Mouse (Mus musculus) heart, postnatal 14 days (tissue): ENCODE measurements around the gene Elovl6. TPM values are rescaled to one million over a fixed set of nuclear protein-coding genes. Genes with fewer than 3 reads are reported as not detected.
A peak's percentile ranks its signal among the peaks of the same experiment; 100 is the strongest.

ENCODE experiments used
- DNase-seq, 2 experiments: peaks; one replicate each; pipeline ENCODE4 v3.0.0; 2021 to 2022
- intact Hi-C: fragments of 180-260 bp; cut with DNase I; formaldehyde crosslinking; loops from one replicate; pipeline ENCODE4 v1.15.1; 2025
- long read RNA-seq, 2 experiments: library from polyadenylated mRNA; stranded (forward); transcript quantifications; one replicate each; pipeline ENCODE4 v2.0.0; 2021
- total RNA-seq, 2 experiments: library from RNA; stranded (reverse); gene quantifications; 2 replicates each; pipeline ENCODE4 v1.2.3; 2021

Elovl6 gene
- total RNA-seq = 1 to 10 TPM; 1.9 to 2.6 TPM
- long read RNA-seq, experiment 1 = 0 reads
- long read RNA-seq, experiment 2, full-length matches to known transcripts = 2 of 2 reads
- long read RNA-seq, experiment 2, partial matches to known transcripts = 0 of 2 reads
- long read RNA-seq, experiment 2, other reads (novel, unspliced or antisense) = 0 of 2 reads

GRCm38 (mm10) chr3:129532180-129532864 lies at the start of gene Elovl6:
Gene Elovl6, plus strand, starts transcription at chr3:129532355.
- peak; percentile 36 to 50 for DNase-seq
- intact Hi-C loops = loop anchor here (5.0 to 10.0 kb wide), 3 partner anchors 100 to 1192 kb away; no protein-coding TSS in a partner anchor

GRCm38 (mm10) chr3:129488774-129489173 lies 43.4 kb upstream of the Elovl6 start:
- intact Hi-C loops = no loop called here
- DNase-seq = no peak

- DNase-seq = no peak
- intact Hi-C loops = no loop called here
Measured at GRCm38 (mm10) chr3:129494123-129494522, 38.0 kb upstream of the Elovl6 start.

- DNase-seq = no peak
- intact Hi-C loops = no loop called here
Measured at GRCm38 (mm10) chr3:129494731-129495130, 37.4 kb upstream of the Elovl6 start.

GRCm38 (mm10) chr3:129503781-129504180 lies 28.4 kb upstream of the Elovl6 start:
- intact Hi-C loops = no loop called here
- DNase-seq = no peak

GRCm38 (mm10) chr3:129504928-129505327 lies 27.2 kb upstream of the Elovl6 start:
- DNase-seq = no peak
- intact Hi-C loops = no loop called here

GRCm38 (mm10) chr3:129507736-129508135 lies 24.4 kb upstream of the Elovl6 start:
- intact Hi-C loops = no loop called here
- DNase-seq = no peak

GRCm38 (mm10) chr3:129508571-129508970 lies 23.6 kb upstream of the Elovl6 start:
- intact Hi-C loops = no loop called here
- DNase-seq = no peak

- intact Hi-C loops = no loop called here
- DNase-seq = no peak
Measured at GRCm38 (mm10) chr3:129509725-129510124, 22.4 kb upstream of the Elovl6 start.

- DNase-seq = no peak
- intact Hi-C loops = no loop called here
Measured at GRCm38 (mm10) chr3:129515863-129516436, 16.2 kb upstream of the Elovl6 start.

GRCm38 (mm10) chr3:129520499-129520898 lies 11.7 kb upstream of the Elovl6 start:
- intact Hi-C loops = no loop called here

GRCm38 (mm10) chr3:129523456-129524143 lies 8.6 kb upstream of the Elovl6 start:
- intact Hi-C loops = no loop called here
- no peak for DNase-seq

More at GRCm38 (mm10) chr3:129520499-129520898, 11.7 kb upstream of the Elovl6 start:
- peak in 1 of 2 experiments; percentile 10 for DNase-seq

- no peak for DNase-seq
- intact Hi-C loops = no loop called here
Measured at GRCm38 (mm10) chr3:129527046-129527445, 5.1 kb upstream of the Elovl6 start.

GRCm38 (mm10) chr3:129529311-129529710 lies 2.8 kb upstream of the Elovl6 start:
- intact Hi-C loops = no loop called here
- no peak for DNase-seq

- intact Hi-C loops = loop anchor here (5.0 to 10.0 kb wide), 3 partner anchors 102 to 1194 kb away; no protein-coding TSS in a partner anchor
- DNase-seq = no peak
Measured at GRCm38 (mm10) chr3:129530461-129530860, 1.7 kb upstream of the Elovl6 start.

GRCm38 (mm10) chr3:129532865-129533742 lies 949 bp downstream of the Elovl6 start:
- intact Hi-C loops = loop anchor here (5.0 to 10.0 kb wide), 3 partner anchors 99 to 1192 kb away; no protein-coding TSS in a partner anchor
- DNase-seq = peak; percentile 19 to 20

GRCm38 (mm10) chr3:129533743-129534530 lies 1.8 kb downstream of the Elovl6 start:
- DNase-seq = peak; percentile 71 to 72
- intact Hi-C loops = loop anchor here (5.0 to 10.0 kb wide), 3 partner anchors 98 to 1191 kb away; no protein-coding TSS in a partner anchor

GRCm38 (mm10) chr3:129535444-129535843 lies 3.3 kb downstream of the Elovl6 start:
- intact Hi-C loops = loop anchor here (5.0 to 10.0 kb wide), 2 partner anchors 228 to 1189 kb away; no protein-coding TSS in a partner anchor
- DNase-seq = no peak

- peak; percentile 65 to 73 for DNase-seq
- intact Hi-C loops = loop anchor here (5.0 to 10.0 kb wide), 2 partner anchors 229 to 1189 kb away; no protein-coding TSS in a partner anchor
Measured at GRCm38 (mm10) chr3:129536109-129536508, 4.0 kb downstream of the Elovl6 start.
